Mouse (Mus musculus): Measurements from ENCODE around the gene Otp.

GRCm38 (mm10) chr13:94826389-94826788, 49.0 kb upstream of the Otp start:
- TF ChIP-seq CTCF (IDR thresholded peaks at IDR 0.05; ENCODE audit: low read depth, low read length): no peak
- no peak for TF ChIP-seq POLR2AphosphoS5 (IDR thresholded peaks at IDR 0.05; ENCODE audit: insufficient replicate concordance, low read depth, low read length)
- no peak for TF ChIP-seq GATA2 (IDR thresholded peaks at IDR 0.05; ENCODE audit: borderline replicate concordance, low read depth, low read length)
- TF ChIP-seq GATA1 (IDR thresholded peaks at IDR 0.05; ENCODE audit: borderline replicate concordance, low read length): no peak

Data from G1E (cell line).